Mouse (Mus musculus): ENCODE results near the gene Angptl7. TPM values are rescaled to one million over a fixed set of nuclear protein-coding genes. Genes with fewer than 3 reads are reported as not detected.

Angptl7 gene
- polyA plus RNA-seq, 1 experiment from 2014 or later = 1.2 TPM

GRCm38 (mm10) chr4:148491448-148491847 is 8.8 kb downstream of the Angptl7 start:
- no peak for TF ChIP-seq EP300 (optimal IDR thresholded peaks at IDR 0.05)
- TF ChIP-seq CTCF (IDR thresholded peaks at IDR 0.05; ENCODE audit: low read depth) = no peak
- Histone ChIP-seq H3K36me3 (ENCODE audit: control insufficient read depth, insufficient read depth, low read length) (peaks cover 29% of the 10 kb centered on the region), H3K9ac (ENCODE audit: low read length) (no peak overlapping the region), H3K27ac (replicated peaks) (no peak overlapping the region), H3K9me3 (ENCODE audit: control insufficient read depth, low read length) (no peaks in the 10 kb centered on the region), H3K27me3 (ENCODE audit: control insufficient read depth, insufficient read depth, low read length) (no peaks in the 10 kb centered on the region), H3K4me3 (ENCODE audit: low read depth, low read length) (no peak overlapping the region), H3K4me1 (replicated peaks; ENCODE audit: control insufficient read depth, insufficient read depth) (no peaks in the 10 kb centered on the region), H3K4me2 (replicated peaks; ENCODE audit: low read depth) (no peak overlapping the region)
- WGBS = 89% methylated on average over 7 of the region's 7 CpGs
- DNase-seq (ENCODE audit: low spot score) (no peak), ATAC-seq (ENCODE audit: low FRiP score, low TSS enrichment) (no peak)

DNA sequence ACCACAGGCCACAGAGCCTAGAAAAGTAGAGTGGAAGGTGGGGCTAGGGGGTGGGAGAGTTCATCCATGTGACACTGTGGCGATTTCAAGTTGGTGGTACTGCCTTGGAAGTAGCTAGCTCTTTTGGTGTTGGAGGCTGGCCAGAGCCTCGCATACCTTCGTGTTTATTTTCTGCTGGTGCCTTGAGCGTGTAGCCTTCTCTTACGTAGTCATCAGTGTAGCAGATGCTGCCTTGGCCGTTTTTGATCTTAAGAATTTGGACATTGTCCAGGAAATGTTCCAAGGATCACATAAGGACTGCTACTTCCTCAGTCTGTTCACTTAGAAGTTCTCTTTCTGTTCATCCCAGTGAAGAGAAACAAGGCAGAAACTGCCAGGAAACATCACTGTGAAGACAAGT is 9.8 kb downstream of the Angptl7 start:
- Histone ChIP-seq H3K9me3 (ENCODE audit: control insufficient read depth, low read length) (no peaks in the 10 kb centered on the region), H3K9ac (ENCODE audit: low read length) (no peak overlapping the region), H3K36me3 (ENCODE audit: control insufficient read depth, insufficient read depth, low read length) (peaks cover 31% of the 10 kb centered on the region), H3K27ac (replicated peaks) (no peak overlapping the region), H3K27me3 (ENCODE audit: control insufficient read depth, insufficient read depth, low read length) (no peaks in the 10 kb centered on the region), H3K4me3 (ENCODE audit: low read depth, low read length) (no peak overlapping the region), H3K4me1 (replicated peaks; ENCODE audit: control insufficient read depth, insufficient read depth) (no peaks in the 10 kb centered on the region), H3K4me2 (replicated peaks; ENCODE audit: low read depth) (no peak overlapping the region)
- ATAC-seq (ENCODE audit: low FRiP score, low TSS enrichment) (no peak), DNase-seq (ENCODE audit: low spot score) (no peak)
- no peak for TF ChIP-seq EP300 (optimal IDR thresholded peaks at IDR 0.05)
- TF ChIP-seq CTCF (IDR thresholded peaks at IDR 0.05; ENCODE audit: low read depth) = no peak
- WGBS = 38% methylated on average over 6 of the region's 6 CpGs

DNA sequence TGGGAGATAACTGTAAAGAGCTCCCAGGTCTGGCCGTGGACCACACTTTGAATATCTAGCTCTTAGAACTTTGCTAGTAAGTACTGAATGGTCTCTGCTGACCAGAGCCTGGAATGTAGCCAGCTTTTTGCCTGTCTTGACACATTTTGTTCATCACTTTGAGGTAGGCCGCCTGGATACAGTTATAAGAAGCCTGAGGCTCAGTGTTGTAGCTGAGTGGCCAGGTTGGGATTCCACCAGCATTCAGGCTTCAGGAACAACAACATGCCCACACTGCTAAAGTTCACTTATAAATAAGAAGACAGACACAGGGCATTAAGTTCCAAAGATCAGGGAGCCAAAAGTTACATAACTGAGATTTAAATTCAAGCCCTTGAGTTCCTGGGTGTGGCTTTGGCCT is 12.4 kb downstream of the Angptl7 start:
- Histone ChIP-seq H3K9me3 (ENCODE audit: control insufficient read depth, low read length) (no peaks in the 10 kb centered on the region), H3K27me3 (ENCODE audit: control insufficient read depth, insufficient read depth, low read length) (no peaks in the 10 kb centered on the region), H3K4me3 (ENCODE audit: low read depth, low read length) (no peak overlapping the region), H3K4me1 (replicated peaks; ENCODE audit: control insufficient read depth, insufficient read depth) (no peaks in the 10 kb centered on the region), H3K27ac (replicated peaks) (no peak overlapping the region), H3K9ac (ENCODE audit: low read length) (no peak overlapping the region), H3K4me2 (replicated peaks; ENCODE audit: low read depth) (no peak overlapping the region), H3K36me3 (ENCODE audit: control insufficient read depth, insufficient read depth, low read length) (peaks cover 46% of the 10 kb centered on the region)
- no peak for DNase-seq (ENCODE audit: low spot score)
- no peak for TF ChIP-seq EP300 (optimal IDR thresholded peaks at IDR 0.05)
- TF ChIP-seq CTCF (IDR thresholded peaks at IDR 0.05; ENCODE audit: low read depth) = no peak
- 53% methylated on average over 2 of the region's 2 CpGs for WGBS
- ATAC-seq (ENCODE audit: low FRiP score, low TSS enrichment) = no peak

DNA sequence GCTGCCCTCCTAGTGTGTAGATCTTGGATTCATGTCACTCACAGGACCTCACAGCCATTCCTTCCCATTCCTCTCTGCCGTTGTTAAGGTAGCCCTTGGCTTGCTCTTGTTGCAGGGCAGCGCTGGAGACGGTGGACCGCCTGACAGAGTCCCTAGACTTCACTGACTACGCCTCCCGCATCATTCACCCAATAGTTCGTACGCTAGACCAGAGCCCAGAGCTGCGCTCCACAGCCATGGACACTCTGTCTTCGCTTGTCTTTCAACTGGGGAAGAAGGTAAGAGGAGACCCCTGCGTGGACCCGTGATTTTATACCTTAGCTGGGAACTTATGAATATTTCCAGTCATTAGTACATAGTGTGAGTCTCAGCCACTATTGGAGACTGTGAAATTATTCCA is 15.7 kb downstream of the Angptl7 start:
- DNase-seq (ENCODE audit: low spot score) (no peak), ATAC-seq (ENCODE audit: low FRiP score, low TSS enrichment) (no peak)
- Histone ChIP-seq H3K4me2 (replicated peaks; ENCODE audit: low read depth) (no peak overlapping the region), H3K9ac (ENCODE audit: low read length) (no peak overlapping the region), H3K27me3 (ENCODE audit: control insufficient read depth, insufficient read depth, low read length) (no peaks in the 10 kb centered on the region), H3K36me3 (ENCODE audit: control insufficient read depth, insufficient read depth, low read length) (peaks cover 54% of the 10 kb centered on the region), H3K4me1 (replicated peaks; ENCODE audit: control insufficient read depth, insufficient read depth) (no peaks in the 10 kb centered on the region), H3K27ac (replicated peaks) (no peak overlapping the region), H3K4me3 (ENCODE audit: low read depth, low read length) (no peak overlapping the region), H3K9me3 (ENCODE audit: control insufficient read depth, low read length) (no peaks in the 10 kb centered on the region)
- TF ChIP-seq EP300 (optimal IDR thresholded peaks at IDR 0.05) = no peak
- WGBS = 92% methylated on average over 12 of the region's 12 CpGs

- Histone ChIP-seq H3K27me3 (ENCODE audit: control insufficient read depth, insufficient read depth, low read length) (no peaks in the 10 kb centered on the region), H3K9me3 (ENCODE audit: control insufficient read depth, low read length) (no peaks in the 10 kb centered on the region), H3K9ac (ENCODE audit: low read length) (no peak overlapping the region), H3K4me1 (replicated peaks; ENCODE audit: control insufficient read depth, insufficient read depth) (no peaks in the 10 kb centered on the region), H3K27ac (replicated peaks) (no peak overlapping the region), H3K4me2 (replicated peaks; ENCODE audit: low read depth) (no peak overlapping the region), H3K4me3 (ENCODE audit: low read depth, low read length) (no peak overlapping the region), H3K36me3 (ENCODE audit: control insufficient read depth, insufficient read depth, low read length) (peaks cover 47% of the 10 kb centered on the region)
- no peak for TF ChIP-seq CTCF (IDR thresholded peaks at IDR 0.05; ENCODE audit: low read depth)
- TF ChIP-seq EP300 (optimal IDR thresholded peaks at IDR 0.05) = no peak
- no peak for DNase-seq (ENCODE audit: low spot score)
- no peak for ATAC-seq (ENCODE audit: low FRiP score, low TSS enrichment)
- 69% methylated on average over 2 of the region's 2 CpGs for WGBS
Observed at GRCm38 (mm10) chr4:148481557-148482168, 18.6 kb downstream of the Angptl7 start.

- no peak for DNase-seq (ENCODE audit: low spot score)
- no peak for TF ChIP-seq CTCF (IDR thresholded peaks at IDR 0.05; ENCODE audit: low read depth)
- no peak for TF ChIP-seq EP300 (optimal IDR thresholded peaks at IDR 0.05)
- Histone ChIP-seq H3K4me3 (ENCODE audit: low read depth, low read length) (no peak overlapping the region), H3K9me3 (ENCODE audit: control insufficient read depth, low read length) (no peaks in the 10 kb centered on the region), H3K36me3 (ENCODE audit: control insufficient read depth, insufficient read depth, low read length) (peaks cover 46% of the 10 kb centered on the region), H3K4me1 (replicated peaks; ENCODE audit: control insufficient read depth, insufficient read depth) (no peaks in the 10 kb centered on the region), H3K4me2 (replicated peaks; ENCODE audit: low read depth) (no peak overlapping the region), H3K9ac (ENCODE audit: low read length) (no peak overlapping the region), H3K27ac (replicated peaks) (no peak overlapping the region), H3K27me3 (ENCODE audit: control insufficient read depth, insufficient read depth, low read length) (no peaks in the 10 kb centered on the region)
- ATAC-seq (ENCODE audit: low FRiP score, low TSS enrichment) = no peak
- 99% methylated on average over 2 of the region's 2 CpGs for WGBS
Observed at GRCm38 (mm10) chr4:148480245-148480644, 20.0 kb downstream of the Angptl7 start.
